Mouse (Mus musculus): ENCODE measurements around the gene Adamts6.
A peak's percentile ranks its signal among the peaks of the same experiment; 100 is the strongest.

Adamts6 gene

GRCm38 (mm10) chr13:104517638-104518311, 230.1 kb downstream of the Adamts6 start:
- no peak for DNase-seq

- DNase-seq, result peak; percentile 94
These were observed 230.8 kb downstream of the Adamts6 start for GRCm38 (mm10) chr13:104518312-104519005.

GRCm38 (mm10) chr13:104519006-104519695, 231.5 kb downstream of the Adamts6 start:
- no peak for DNase-seq

- no peak for DNase-seq
These were observed 232.3 kb downstream of the Adamts6 start for GRCm38 (mm10) chr13:104519981-104520380.

- DNase-seq, result no peak
These were observed 232.8 kb downstream of the Adamts6 start for GRCm38 (mm10) chr13:104520461-104520860.

GRCm38 (mm10) chr13:104521532-104521931, 233.9 kb downstream of the Adamts6 start:
- DNase-seq, result no peak

- no peak for DNase-seq
These were observed 238.0 kb downstream of the Adamts6 start for GRCm38 (mm10) chr13:104525656-104526055.

GRCm38 (mm10) chr13:104529238-104529637, 241.6 kb downstream of the Adamts6 start:
- no peak for DNase-seq

GRCm38 (mm10) chr13:104531841-104532240, 244.2 kb downstream of the Adamts6 start:
- DNase-seq, result no peak

- no peak for DNase-seq
These were observed 245.1 kb downstream of the Adamts6 start for GRCm38 (mm10) chr13:104532723-104533122.

GRCm38 (mm10) chr13:104533806-104534495, 246.3 kb downstream of the Adamts6 start:
- no peak for DNase-seq

GRCm38 (mm10) chr13:104540861-104541398, 253.3 kb downstream of the Adamts6 start:
- peak; percentile 25 for DNase-seq

GRCm38 (mm10) chr13:104542123-104542758, 254.6 kb downstream of the Adamts6 start:
- no peak for DNase-seq

GRCm38 (mm10) chr13:104542759-104543141, 255.1 kb downstream of the Adamts6 start:
- DNase-seq, result no peak

All from embryo, embryonic 11 days (tissue).